Mouse (Mus musculus) induced T-regulatory cell, adult 2 months (primary cell): ENCODE measurements around the gene Oip5.
A peak's percentile ranks its signal among the peaks of the same experiment; 100 is the strongest.
"Not testable (repeated sequence)": the region's sequence is repeated elsewhere in the genome, so short reads cannot be mapped to it uniquely, and the experiment has no call there.

Experiments used
- DNase-seq: peaks from one replicate; pipeline ENCODE4 v3.0.0-alpha.2; 2012; ENCODE audit warnings: low read depth

Gene Oip5

DNA sequence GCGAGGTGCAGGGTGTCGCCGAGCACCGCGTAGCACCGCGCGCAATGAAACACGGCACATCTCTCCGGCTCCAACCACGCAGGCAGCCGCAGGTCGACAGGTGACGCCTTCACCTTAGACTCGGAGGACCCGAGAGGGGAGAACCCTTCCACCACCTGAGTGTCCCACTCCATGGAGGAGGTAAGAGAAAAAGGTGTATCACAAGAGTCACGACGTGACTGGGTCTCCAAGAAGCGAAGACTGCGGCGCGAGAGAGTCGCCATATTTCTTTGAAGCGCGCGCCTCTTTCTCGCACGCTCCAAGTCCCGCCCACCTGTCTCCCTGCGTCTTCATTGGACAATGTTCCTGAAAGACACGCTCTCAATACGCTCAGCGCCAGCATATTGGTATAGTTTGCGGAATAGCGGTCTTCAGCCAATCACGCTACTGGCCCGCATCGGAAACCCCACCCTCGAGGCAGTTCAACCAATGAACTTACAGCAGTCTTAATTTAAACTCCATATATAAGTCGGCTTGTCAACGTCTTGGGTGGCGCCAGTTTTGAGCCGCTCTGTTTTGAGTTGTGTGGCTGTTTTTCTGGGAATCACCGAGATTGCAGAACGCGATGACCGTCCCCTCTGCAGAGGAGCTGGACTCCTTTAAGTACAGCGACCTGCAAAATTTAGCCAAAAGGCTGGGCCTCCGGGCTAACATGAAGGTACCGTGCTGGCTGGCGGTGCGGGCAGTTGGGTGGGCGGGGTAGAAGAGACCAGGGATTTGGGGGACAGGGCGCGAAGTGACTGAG is at the start of gene Oip5, which contains the start of gene Nusap1:
Gene Oip5 (minus strand): TSS at position 271 of the 784 bp plus-strand sequence.
Gene Nusap1 (plus strand): TSS at position 100 of the 784 bp plus-strand sequence.
- DNase-seq: peak; percentile 98

DNA sequence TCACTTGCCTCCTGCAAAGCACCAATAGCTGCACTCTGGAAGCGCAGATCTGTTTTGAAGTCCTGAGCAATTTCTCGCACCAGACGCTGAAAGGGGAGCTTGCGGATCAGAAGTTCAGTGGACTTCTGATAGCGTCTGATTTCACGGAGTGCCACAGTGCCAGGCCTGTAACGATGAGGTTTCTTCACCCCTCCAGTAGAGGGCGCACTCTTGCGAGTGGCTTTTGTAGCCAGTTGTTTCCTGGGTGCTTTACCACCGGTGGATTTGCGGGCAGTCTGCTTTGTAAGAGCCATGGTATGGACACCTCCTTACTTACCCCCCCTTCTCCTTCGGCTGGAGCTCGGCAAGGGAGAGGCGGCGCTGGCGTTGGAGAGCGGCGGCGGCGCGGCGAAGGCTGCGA is 47.5 kb upstream of the Oip5 start:
- not testable (repeated sequence) for DNase-seq

DNA sequence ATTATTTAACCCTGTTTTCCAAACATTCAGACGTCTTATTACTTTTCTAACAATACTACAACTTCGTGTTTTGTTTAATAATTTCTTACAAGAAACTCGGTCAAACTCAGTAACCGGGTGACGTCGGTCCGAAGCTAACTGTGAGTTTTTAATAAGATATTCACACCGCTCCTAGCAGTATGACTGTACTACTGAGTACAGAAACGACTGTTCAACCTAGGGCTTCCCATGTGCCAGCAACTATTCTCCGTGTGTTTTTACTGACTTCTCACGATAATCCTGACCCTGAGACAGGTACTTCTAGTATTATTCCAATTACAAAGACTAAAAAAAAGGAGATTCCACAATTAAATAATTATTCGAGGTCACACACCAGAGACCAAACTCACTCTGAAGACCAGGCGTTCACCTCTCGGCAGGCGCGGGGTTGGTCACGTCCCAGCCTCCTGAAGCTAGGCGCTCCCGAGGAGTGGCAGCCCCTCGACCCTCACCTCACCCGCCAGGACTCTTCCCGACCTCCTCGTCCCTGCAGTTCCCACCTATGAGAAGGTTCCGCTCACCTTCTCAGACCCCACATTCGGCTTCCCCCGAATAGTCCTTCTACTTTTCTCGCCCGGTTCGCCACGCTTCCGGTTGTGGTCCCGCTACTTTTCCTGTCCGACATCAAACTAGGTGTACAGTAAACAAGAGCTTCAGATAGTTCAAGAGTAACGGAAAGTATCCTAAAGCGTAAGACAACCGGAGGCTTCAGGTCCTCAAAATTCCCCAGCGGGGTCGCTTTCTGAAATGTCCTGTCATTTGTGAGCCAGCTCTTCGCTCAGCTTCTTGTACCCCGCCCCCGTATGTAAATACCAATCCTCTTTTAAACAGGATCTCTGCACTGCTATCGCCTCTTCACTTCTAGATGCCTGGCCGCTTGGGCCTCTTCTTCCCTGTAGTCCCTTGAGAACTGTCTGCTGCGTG is 44.2 kb upstream of the Oip5 start, which contains the start of gene Ndufaf1:
Gene Ndufaf1 (minus strand): TSS at position 608 of the 963 bp plus-strand sequence.
- DNase-seq: peak; percentile 86

DNA sequence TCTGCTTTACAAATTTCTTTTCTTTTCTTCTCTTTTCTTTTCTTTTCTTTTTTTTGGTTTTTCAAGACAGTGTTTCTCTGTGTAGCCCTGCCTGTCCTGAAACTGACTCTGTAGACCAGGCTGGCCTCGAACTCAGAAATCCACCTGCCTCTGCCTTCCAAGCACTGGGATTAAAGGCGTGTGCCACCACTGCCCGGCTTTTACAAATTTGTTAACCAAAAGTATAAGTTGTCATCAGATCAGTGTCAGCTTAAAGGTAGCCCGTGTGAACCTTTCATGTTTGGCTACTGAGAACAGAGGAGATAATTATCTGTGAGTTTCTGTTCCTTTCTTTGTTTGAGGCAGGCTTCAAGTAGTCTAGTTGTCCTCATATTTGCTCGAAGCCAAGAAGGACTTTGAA is 26.0 kb upstream of the Oip5 start:
- DNase-seq: no peak

DNA sequence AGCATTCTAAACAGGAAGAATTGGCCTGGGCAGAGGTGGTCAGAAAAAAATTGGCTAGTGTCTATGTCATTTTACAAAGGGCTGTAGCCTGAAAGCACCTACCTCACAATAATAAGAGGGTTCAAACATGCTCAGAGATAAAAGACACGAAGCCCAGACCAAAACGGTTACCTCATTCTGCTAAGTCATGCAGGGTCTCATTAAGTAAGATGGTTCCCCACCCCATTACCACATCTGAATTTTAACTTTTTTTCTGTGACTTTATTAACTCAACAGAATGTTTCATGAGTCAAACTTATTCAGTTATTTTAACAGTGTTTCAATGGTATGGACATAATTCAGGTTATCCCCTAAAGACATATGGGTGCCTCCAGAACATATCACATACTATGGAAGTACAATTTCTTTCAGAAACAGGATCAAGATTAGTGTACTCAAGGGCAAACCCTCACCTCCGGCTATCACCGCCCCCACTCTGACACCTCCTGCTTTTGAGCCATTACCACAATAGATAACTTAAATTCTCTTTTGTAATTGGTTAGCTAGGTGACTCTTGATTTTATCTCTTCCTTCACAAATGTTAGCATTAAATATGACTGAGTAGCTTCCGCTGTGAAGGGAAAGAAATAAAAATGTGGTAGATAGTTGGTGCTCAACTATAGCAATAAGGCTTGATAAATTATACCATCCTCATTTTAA is 23.1 kb upstream of the Oip5 start:
- DNase-seq: no peak

DNA sequence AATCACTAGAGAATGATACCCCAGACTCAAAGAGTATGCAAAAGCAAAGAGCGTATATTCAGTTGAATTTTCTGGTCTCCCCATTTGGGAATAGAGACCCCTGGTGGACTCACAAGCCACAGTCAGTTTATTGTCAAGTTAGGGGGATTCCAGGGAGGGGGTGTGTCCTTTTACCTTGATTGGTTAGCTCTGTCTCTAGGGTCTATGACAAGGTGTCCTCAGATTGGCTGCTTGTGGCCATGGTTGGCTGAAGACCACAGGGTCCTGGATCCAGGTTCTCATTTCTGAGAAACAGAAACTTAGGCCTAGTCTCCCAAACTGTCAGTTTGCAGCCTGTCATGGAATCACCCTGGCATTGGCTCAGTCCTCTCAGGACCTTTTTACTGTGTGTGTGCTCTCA is 18.5 kb upstream of the Oip5 start:
- DNase-seq: peak; percentile 47

DNA sequence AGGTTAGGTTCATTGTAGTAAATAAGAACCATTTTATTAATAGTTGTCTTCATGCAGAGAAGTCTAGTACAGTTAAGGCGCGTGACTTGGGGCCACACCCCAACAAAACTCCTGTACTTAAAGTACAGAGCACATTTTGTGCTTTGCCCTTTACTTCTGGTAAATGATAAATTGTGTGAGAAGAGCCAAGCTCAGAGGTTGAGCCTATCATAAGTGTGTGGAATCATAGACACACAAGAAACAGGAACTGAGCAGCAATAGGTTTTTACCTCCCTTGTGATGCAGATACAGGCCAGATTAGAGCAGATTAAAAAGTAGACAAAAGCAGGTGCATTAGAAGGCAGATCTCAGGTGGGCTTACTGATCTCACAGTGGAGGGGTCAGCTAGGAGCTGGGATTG is 3.0 kb upstream of the Oip5 start:
- DNase-seq: no peak

DNA sequence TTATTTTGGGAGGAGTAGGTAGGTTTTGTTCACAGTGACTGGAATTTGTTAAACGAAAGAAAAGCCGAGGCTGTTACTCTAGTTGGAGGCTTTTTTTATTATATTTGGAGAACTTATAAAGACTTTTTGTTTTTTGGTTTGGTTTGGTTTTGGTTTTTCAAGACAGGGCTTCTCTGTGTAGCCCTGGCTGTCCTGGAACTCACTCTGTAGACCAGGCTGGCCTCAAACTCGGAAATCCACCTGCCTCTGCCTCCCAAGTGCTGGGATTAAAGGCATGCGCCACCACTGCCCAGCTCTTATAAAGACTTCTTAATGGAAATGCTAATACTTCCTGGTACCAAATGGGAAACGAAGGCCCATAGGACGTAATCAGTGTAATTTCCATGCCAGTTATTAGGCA is 733 bp upstream of the Oip5 start:
- DNase-seq: peak; percentile 38

DNA sequence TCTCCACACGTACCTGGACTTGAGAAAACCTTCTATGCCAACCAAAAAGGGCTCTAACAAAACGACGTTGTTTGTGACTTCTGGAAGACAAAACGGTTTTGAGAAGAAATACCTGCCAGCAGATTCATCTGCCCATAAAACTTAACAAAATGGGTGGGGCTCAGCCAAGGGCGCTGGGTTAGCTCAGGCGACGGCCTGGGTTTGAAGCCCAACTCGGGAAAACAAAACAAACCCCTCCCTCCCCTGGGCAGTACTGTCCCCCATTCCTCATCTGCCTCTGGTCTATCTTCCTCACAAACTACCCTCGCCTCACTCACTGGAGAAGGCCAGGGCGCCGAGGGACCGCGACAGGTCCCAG is 449 bp downstream of the Oip5 start:
- no peak for DNase-seq

DNA sequence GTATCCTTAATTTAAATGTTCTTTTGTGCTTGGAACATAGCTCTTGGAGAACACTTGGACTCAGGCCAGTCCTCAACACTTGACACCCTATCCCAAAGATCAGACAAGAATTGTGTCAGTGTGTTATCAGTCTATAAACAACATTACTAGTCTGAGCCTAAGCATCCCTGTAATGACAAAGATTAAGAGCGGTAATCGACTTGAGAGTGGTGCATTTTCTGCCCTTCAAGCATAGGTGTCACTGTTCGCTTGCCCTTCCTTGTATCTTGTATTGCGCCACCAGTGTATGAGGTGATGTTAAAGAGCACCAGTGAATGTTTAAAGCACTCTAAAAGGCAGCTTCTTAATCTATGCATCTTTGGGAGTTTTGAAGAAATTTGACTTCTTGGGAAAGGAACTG is 11.2 kb downstream of the Oip5 start:
- peak; percentile 18 for DNase-seq

DNA sequence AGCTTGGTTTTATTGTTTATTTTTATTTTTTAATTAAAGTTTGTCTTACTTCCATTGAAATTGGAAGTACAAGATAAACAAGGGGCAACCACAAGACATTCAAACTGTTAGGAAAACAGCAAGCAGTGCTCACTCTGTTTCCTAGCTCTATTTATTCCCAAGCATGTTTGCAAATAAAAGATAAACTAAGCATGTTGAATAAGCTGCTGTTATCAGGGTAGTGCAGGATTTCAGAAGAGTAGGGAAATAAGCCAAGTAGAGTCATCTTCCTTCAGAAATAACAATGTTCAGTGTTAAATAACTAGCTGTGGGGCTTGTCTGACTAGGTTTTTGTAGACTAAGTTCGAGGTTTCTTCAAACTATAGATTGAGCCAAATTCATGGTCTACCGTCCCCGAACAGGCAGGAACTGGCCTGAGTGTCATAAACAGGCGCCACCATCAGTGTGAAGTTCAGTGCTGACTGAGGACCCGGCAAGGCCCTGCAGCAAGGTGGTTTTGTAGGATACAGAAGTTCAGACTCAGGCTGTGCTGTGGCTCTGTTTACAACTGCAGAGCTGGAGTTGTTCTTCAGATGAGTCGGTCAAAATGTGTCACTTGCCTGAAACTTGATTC is 12.8 kb downstream of the Oip5 start:
- no peak for DNase-seq

DNA sequence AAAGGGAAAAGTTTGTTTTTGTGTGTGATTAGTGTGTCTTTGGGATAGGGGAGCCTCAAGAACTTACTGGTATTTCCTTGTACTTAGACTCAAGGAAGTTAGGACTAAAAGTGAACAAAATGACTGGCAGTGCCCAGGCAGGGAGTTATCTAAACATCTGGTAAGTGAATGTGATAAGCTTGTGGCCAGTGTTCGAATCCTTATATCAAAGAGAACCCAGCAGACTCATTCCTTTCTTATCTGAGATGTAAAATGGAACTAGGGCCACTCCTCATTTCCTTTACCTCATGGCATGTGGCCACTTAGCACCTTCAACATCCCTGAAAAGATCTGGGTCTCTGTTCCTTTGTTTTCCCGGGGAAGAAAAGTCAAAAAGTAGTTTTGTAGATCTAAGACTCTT is 14.4 kb downstream of the Oip5 start:
- no peak for DNase-seq

DNA sequence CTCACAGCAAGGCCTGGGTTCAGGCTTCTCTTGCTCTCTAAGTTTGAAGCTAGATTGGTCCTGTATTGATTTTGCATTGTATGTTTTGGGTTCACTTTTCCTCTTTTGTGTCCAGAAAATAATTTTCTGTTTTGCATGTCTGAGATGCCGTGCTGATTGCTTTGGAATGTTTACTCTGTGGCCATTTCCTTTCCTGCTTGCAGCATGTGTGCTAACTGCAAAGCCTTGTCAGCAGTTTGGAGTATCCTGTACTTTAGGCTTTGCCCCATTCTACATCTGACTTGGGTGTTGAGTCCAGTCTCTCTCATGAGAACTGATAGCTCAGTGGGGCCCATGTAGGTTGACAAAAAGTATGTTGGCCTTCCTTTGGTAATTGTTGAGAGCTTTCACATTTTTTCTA is 15.8 kb downstream of the Oip5 start:
- no peak for DNase-seq

DNA sequence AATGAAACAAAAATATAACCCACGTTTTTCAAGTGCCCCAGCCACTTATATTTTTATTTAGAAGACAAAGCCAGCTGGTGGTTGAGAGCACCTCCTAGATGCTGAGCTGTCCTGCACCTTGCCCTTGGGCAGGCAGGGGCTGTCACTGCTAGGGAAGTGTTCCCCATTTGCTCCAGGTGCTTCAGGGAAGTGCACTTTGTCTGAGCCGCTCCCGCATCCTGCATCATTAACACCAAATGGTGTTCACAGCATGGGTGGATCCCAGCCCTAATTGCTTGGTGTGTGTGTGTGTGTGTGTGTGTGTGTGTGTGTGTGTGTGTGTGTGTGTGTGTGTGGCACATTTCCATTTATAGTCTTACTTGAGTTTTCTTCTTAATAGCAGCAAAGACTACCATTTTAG is 16.7 kb downstream of the Oip5 start:
- not testable (repeated sequence) for DNase-seq

DNA sequence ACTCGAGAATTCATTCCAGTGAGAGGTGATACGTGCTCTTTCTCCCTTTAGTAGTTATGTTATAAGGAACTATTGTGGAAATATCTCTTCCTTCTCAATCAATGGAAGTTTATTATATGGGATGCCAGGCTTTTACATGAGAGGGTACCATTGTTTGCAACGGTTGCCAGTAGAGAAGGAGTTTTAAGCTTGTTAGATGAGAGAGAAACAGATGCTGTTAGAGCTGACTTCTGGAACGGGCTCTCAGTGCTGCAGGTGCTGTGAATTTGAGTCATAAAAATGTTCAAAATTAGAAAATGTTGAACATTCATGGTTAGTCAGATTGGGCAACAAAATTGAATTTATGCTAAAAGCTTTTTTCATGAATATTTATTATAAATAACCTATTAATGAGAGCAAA is 17.2 kb downstream of the Oip5 start:
- DNase-seq: no peak

DNA sequence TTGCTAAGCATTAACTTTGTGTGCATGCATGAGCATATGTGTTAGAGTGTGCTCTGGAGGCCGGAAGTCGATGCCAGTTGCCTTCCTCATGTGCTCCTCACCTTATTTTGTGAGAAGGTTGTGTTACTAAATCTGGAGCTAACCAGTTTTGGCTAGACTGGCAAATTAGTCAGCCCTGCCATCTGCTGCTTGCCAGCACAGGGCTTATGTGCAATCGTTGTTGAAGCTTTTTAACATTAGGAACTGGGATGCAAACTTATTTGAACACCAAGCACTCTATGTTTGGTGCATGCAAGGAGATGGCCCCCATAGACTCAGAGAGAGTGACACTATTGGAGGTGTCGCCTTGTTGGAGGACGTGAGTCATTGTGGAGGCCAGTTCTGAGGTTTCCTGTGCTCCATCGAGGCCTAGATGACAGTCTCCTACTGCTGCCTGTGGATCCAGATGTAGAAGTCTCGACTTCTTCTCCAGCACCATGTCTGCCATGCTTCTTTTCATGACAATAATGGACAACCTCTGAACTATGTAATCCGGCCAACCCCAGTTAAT is 21.4 kb downstream of the Oip5 start:
- peak; percentile 15 for DNase-seq

DNA sequence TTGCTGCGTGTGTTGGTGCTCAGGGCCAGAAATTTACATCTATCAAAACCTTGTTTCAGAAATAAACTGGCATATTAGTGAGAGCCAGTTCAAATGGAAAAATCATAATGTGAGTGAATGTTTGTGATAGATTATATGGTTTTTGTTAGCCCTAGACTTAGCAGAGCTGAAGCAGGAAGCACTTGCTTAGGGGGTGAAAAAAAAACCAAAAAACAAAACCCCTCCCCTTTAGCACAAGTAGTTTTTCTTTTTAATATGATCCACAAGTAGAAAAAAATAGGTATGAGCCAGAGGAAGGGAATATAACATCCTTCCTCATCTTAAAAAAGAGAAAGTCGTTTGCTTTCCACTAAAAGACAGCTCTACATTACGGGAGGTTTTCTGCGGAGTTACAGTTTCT is 23.0 kb downstream of the Oip5 start:
- peak; percentile 32 for DNase-seq

DNA sequence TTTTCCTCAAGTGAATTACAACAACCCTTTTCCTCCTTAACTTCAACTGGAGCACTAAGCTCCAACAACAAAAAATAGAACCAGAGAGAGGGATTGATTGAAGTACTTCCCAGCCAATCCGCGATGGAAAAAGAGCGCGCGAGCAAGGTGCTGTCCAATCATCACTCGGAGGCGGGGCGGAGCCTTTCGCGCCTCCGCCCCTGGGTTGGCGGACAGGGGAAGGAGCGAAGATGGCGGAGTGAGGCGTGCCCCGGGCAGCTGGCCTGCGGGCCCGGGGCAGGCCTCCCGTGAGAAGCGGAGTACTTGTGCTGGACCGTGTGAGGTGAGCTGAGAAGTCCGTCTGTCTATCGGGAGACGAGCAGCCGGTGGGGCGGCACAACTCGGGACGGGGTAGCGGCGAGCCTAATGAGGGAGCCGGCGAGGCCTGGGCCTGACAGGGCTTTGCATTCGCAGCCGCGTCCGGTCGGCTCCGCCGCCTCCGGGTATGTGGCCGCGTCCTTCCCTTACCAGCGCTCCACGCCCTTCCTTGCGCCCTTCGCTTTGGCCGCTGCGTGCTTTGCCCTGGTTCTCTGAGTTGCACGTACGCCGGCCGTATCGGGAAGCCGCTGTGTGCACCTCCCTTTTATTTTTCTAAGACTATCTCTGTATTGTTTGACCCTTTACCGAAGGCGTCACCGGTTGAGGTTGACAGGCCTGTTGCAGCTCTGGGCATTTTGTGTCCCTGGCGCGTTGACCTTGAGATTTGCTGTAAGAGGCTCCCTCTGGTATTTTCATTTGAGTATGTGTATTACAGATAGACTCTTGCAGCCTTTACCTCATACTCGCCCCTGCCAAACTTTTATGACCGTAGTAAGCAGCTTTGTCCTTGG is 23.9 kb downstream of the Oip5 start:
- peak; percentile 99 for DNase-seq

DNA sequence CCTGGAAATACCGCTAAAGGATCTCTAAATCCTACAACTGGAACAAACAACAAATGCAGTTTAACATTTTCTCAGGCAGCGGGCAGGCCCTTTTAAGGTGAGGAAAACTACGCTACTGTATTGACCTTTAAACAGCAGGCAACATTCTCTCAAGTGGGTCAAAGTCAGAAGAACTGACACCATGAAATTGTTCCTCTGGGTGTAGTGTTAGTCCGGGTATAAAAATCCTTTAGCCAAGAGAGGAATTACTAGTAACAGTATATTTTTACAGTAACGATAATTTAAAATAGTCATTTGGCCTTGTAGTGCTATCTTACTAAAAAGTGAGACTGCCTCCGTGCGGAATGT is 24.5 kb downstream of the Oip5 start:
- no peak for DNase-seq

DNA sequence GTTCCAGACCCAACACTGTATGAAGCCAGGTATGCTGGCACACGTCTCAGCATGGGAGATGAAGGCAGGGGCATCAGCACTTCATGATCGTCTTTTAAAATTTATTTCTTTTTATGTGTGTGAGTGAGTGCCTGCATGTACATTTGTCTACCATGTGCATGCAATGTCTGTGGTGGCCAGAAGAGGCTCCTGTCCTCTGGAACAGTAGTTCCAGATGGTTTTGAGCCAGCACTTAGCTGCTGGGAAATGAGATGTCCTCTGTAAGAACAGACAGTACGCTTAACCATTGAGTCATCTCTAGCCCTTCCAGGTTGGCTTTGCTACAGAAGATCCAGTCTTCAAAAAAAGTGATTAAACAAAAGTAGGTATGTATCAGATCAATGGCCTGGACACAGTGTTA is 27.0 kb downstream of the Oip5 start:
- DNase-seq: peak; percentile 18

DNA sequence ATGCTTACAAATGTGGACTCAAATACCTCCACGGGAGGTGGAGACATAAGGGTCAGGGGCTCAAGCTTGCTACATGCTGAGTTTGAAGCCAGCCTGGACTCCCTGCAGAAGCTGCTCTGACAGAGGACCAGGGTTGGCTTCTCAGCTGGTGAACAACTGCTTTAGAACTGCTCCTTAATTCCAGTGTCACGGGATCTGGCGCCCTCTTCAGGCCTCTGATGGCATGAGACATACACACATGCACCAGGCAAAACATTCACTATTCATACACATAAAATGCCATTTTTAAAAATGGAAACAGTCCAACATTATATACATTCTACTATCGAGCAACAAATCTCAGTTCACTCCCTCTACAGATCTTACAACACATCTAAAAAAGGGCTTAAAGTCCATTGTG is 30.9 kb downstream of the Oip5 start:
- peak; percentile 83 for DNase-seq
